Mouse (Mus musculus) limb, embryonic 13.5 days (tissue): ENCODE results near the gene Gpr107. TPM values are rescaled to one million over a fixed set of nuclear protein-coding genes. Genes with fewer than 3 reads are reported as not detected.

Experiments used
- ATAC-seq: fragments of 200-750 bp; cut with Nextera tagmentation; 2 replicates; pipeline ENCODE4 v1.8.0; 2017; ENCODE audit warnings: low read depth, moderate number of reproducible peaks, moderate TSS enrichment; ENCODE audit not compliant: low FRiP score
- H3K27ac ChIP-seq: fragments of 300-500 bp; sonication (generic); 2 replicates; pipeline ENCODE4 v1.5.1; 2015; ENCODE audit warnings: inconsistent platforms, mild to moderate bottlenecking, moderate library complexity
- H3K27me3 ChIP-seq: fragments of 300-500 bp; sonication (generic); 2 replicates; pipeline ENCODE4 v1.6.1; 2015; ENCODE audit warnings: mild to moderate bottlenecking, inconsistent platforms
- H3K36me3 ChIP-seq: fragments of 300-500 bp; sonication (generic); 2 replicates; pipeline ENCODE4 v1.6.1; 2015; ENCODE audit warnings: inconsistent platforms, mild to moderate bottlenecking, moderate library complexity
- H3K4me1 ChIP-seq: fragments of 300-500 bp; sonication (generic); 2 replicates; pipeline ENCODE4 v1.6.1; 2015; ENCODE audit warnings: inconsistent platforms
- H3K4me2 ChIP-seq: fragments of 300-500 bp; sonication (generic); replicated peaks from 2 replicates; pipeline ENCODE4 v1.6.1; 2015; ENCODE audit warnings: inconsistent platforms, mild to moderate bottlenecking, moderate library complexity
- H3K4me3 ChIP-seq: fragments of 300-500 bp; sonication (generic); 2 replicates; pipeline ENCODE4 v1.5.1; 2015; ENCODE audit warnings: moderate library complexity, mild to moderate bottlenecking, inconsistent platforms
- H3K9ac ChIP-seq: fragments of 300-500 bp; sonication (generic); 2 replicates; pipeline ENCODE4 v1.6.1; 2015; ENCODE audit warnings: mild to moderate bottlenecking, inconsistent platforms
- H3K9me3 ChIP-seq: fragments of 300-500 bp; sonication (generic); 2 replicates; pipeline ENCODE4 v1.6.1; 2016; ENCODE audit warnings: inconsistent platforms
- WGBS: fragments of 180-500 bp; shearing (Covaris S2); methylation state at CpG from one replicate; pipeline ENCODE4 v1.1.7; 2015; 5-methylcytosine and 5-hydroxymethylcytosine counted together
- polyA plus RNA-seq: library from polyadenylated mRNA; unstranded; fragments of >200 nt; fragmentation: Nextera tagmentation; extraction: Ambion mirVana; gene quantifications from 2 replicates; pipeline ENCODE4 v1.2.1, GENCODE M21; 2015

Gene Gpr107
- polyA plus RNA-seq, 1 experiment from 2014 or later = 40.6 TPM

GRCm38 (mm10) chr2:31129742-31130518 is 22.2 kb upstream of the Gpr107 start:
- no peaks in the 10 kb centered on the region for H3K36me3 ChIP-seq
- no peaks in the 10 kb centered on the region for H3K9me3 ChIP-seq
- no peak overlapping the region for H3K27ac ChIP-seq
- H3K4me1 ChIP-seq = peaks cover 53% of the 10 kb centered on the region
- no peak overlapping the region for H3K9ac ChIP-seq
- 81% methylated on average over 14 of the region's 14 CpGs for WGBS
- H3K4me2 ChIP-seq = no peak overlapping the region
- no peak overlapping the region for H3K4me3 ChIP-seq
- no peak for ATAC-seq
- no peaks in the 10 kb centered on the region for H3K27me3 ChIP-seq

GRCm38 (mm10) chr2:31130815-31131299 is 21.3 kb upstream of the Gpr107 start:
- Histone ChIP-seq H3K4me1 (peaks cover 57% of the 10 kb centered on the region), H3K36me3 (no peaks in the 10 kb centered on the region), H3K27ac (no peak overlapping the region), H3K9me3 (no peaks in the 10 kb centered on the region), H3K9ac (no peak overlapping the region), H3K27me3 (no peaks in the 10 kb centered on the region), H3K4me2 (no peak overlapping the region), H3K4me3 (no peak overlapping the region)
- 69% methylated on average over 8 of the region's 8 CpGs for WGBS
- no peak for ATAC-seq

GRCm38 (mm10) chr2:31132682-31133081 is 19.4 kb upstream of the Gpr107 start:
- Histone ChIP-seq H3K4me2 (no peak overlapping the region), H3K27ac (no peak overlapping the region; the same call in 1 of the 2 replicates), H3K4me1 (peaks cover 56% of the 10 kb centered on the region), H3K9ac (no peak overlapping the region), H3K27me3 (no peaks in the 10 kb centered on the region), H3K9me3 (no peaks in the 10 kb centered on the region), H3K4me3 (no peak overlapping the region), H3K36me3 (no peaks in the 10 kb centered on the region)
- ATAC-seq = no peak
- 66% methylated on average over 8 of the region's 8 CpGs for WGBS

- no peaks in the 10 kb centered on the region for H3K36me3 ChIP-seq
- H3K4me2 ChIP-seq = no peak overlapping the region
- no peak overlapping the region for H3K27ac ChIP-seq
- ATAC-seq = no peak
- H3K27me3 ChIP-seq = no peaks in the 10 kb centered on the region
- no peaks in the 10 kb centered on the region for H3K9me3 ChIP-seq
- H3K4me3 ChIP-seq = no peak overlapping the region
- H3K4me1 ChIP-seq = peaks cover 53% of the 10 kb centered on the region
- no peak overlapping the region for H3K9ac ChIP-seq
- WGBS = 87% methylated on average over 3 of the region's 4 CpGs
Measured at GRCm38 (mm10) chr2:31133981-31134380, 18.1 kb upstream of the Gpr107 start.

GRCm38 (mm10) chr2:31135512-31135931 is 16.6 kb upstream of the Gpr107 start:
- WGBS = 44% methylated on average over 13 of the region's 13 CpGs
- H3K4me3 ChIP-seq = no peak overlapping the region
- no peaks in the 10 kb centered on the region for H3K9me3 ChIP-seq
- H3K4me1 ChIP-seq = peaks cover 49% of the 10 kb centered on the region
- no peaks in the 10 kb centered on the region for H3K27me3 ChIP-seq
- no peak overlapping the region for H3K4me2 ChIP-seq
- H3K27ac ChIP-seq = no peak overlapping the region
- no peak overlapping the region for H3K9ac ChIP-seq
- H3K36me3 ChIP-seq = no peaks in the 10 kb centered on the region
- no peak for ATAC-seq

- H3K27me3 ChIP-seq = no peaks in the 10 kb centered on the region
- no peak overlapping the region for H3K4me3 ChIP-seq
- H3K36me3 ChIP-seq = no peaks in the 10 kb centered on the region
- H3K9ac ChIP-seq = no peak overlapping the region
- no peaks in the 10 kb centered on the region for H3K9me3 ChIP-seq
- 18% methylated on average over 13 of the region's 13 CpGs for WGBS
- no peak for ATAC-seq
- no peak overlapping the region for H3K4me2 ChIP-seq
- peak overlapping the region; percentile 33; the same call in 1 of the 2 replicates for H3K27ac ChIP-seq
- H3K4me1 ChIP-seq = peaks cover 46% of the 10 kb centered on the region
Measured at GRCm38 (mm10) chr2:31136338-31136737, 15.8 kb upstream of the Gpr107 start.

- Histone ChIP-seq H3K27ac (peak overlapping the region; percentile 22; the same call in 1 of the 2 replicates), H3K4me3 (no peak overlapping the region), H3K4me1 (peaks cover 39% of the 10 kb centered on the region), H3K9me3 (no peaks in the 10 kb centered on the region), H3K9ac (no peak overlapping the region), H3K36me3 (no peaks in the 10 kb centered on the region), H3K4me2 (no peak overlapping the region), H3K27me3 (no peaks in the 10 kb centered on the region)
- ATAC-seq = no peak
- WGBS = 63% methylated on average over 14 of the region's 14 CpGs
Measured at GRCm38 (mm10) chr2:31137018-31137590, 15.0 kb upstream of the Gpr107 start.

- H3K9ac ChIP-seq = no peak overlapping the region
- no peaks in the 10 kb centered on the region for H3K27me3 ChIP-seq
- H3K36me3 ChIP-seq = no peaks in the 10 kb centered on the region
- no peaks in the 10 kb centered on the region for H3K9me3 ChIP-seq
- ATAC-seq = no peak
- H3K4me3 ChIP-seq = no peak overlapping the region
- H3K27ac ChIP-seq = no peak overlapping the region
- H3K4me1 ChIP-seq = peaks cover 42% of the 10 kb centered on the region
- H3K4me2 ChIP-seq = no peak overlapping the region
- 83% methylated on average over 10 of the region's 10 CpGs for WGBS
Measured at GRCm38 (mm10) chr2:31139174-31139632, 12.9 kb upstream of the Gpr107 start.

- Histone ChIP-seq H3K27me3 (no peaks in the 10 kb centered on the region), H3K4me2 (peak overlapping the region; percentile 95), H3K4me1 (peaks cover 42% of the 10 kb centered on the region), H3K36me3 (no peaks in the 10 kb centered on the region), H3K9ac (peak overlapping the region; percentile 88), H3K9me3 (no peaks in the 10 kb centered on the region), H3K4me3 (peak overlapping the region; percentile 86), H3K27ac (no peak overlapping the region)
- WGBS = 81% methylated on average over 12 of the region's 12 CpGs
- ATAC-seq = no peak
Measured at GRCm38 (mm10) chr2:31139991-31140771, 11.9 kb upstream of the Gpr107 start.

GRCm38 (mm10) chr2:31140772-31141073 is 11.4 kb upstream of the Gpr107 start:
- 9% methylated on average over 10 of the region's 10 CpGs for WGBS
- Histone ChIP-seq H3K4me3 (peak overlapping the region; percentile 86), H3K4me1 (peaks cover 38% of the 10 kb centered on the region), H3K4me2 (peak overlapping the region; percentile 95), H3K36me3 (no peaks in the 10 kb centered on the region), H3K9me3 (no peaks in the 10 kb centered on the region), H3K27me3 (no peaks in the 10 kb centered on the region), H3K27ac (no peak overlapping the region), H3K9ac (peak overlapping the region; percentile 88)
- ATAC-seq = no peak

GRCm38 (mm10) chr2:31141074-31141866 is 10.8 kb upstream of the Gpr107 start:
- Histone ChIP-seq H3K4me1 (peaks cover 33% of the 10 kb centered on the region), H3K9me3 (no peaks in the 10 kb centered on the region), H3K27me3 (no peaks in the 10 kb centered on the region), H3K36me3 (peaks cover 5% of the 10 kb centered on the region; the same call in 1 of the 2 replicates), H3K4me2 (peak overlapping the region; percentile 95), H3K9ac (peak overlapping the region; percentile 88), H3K27ac (peak overlapping the region; percentile 78; the same call in 1 of the 2 replicates), H3K4me3 (peak overlapping the region; percentile 86)
- WGBS = under 1% methylated on average over 72 of the region's 78 CpGs
- no peak; the same call in 1 of the 2 replicates for ATAC-seq
